Mouse (Mus musculus) adrenal gland, postnatal 25 days (tissue): Measurements from ENCODE around the gene Sctr. TPM values are rescaled to one million over a fixed set of nuclear protein-coding genes. Genes with fewer than 3 reads are reported as not detected.
A peak's percentile ranks its signal among the peaks of the same experiment; 100 is the strongest.

ENCODE experiments used
- DNase-seq: peaks from one replicate; pipeline ENCODE4 v3.0.0; 2021; ENCODE audit warnings: mixed read lengths
- total RNA-seq: library from RNA; stranded (reverse); gene quantifications from 2 replicates; pipeline ENCODE4 v1.2.3, GENCODE M21; 2021

The Sctr gene
- total RNA-seq, 1 experiment from 2014 or later, result 8.0 TPM

- DNase-seq, result no peak
Measured at GRCm38 (mm10) chr1:120070168-120070567, 63.5 kb downstream of the Sctr start.

GRCm38 (mm10) chr1:120071133-120071532, 64.4 kb downstream of the Sctr start:
- DNase-seq, result no peak

GRCm38 (mm10) chr1:120072900-120073299, 66.2 kb downstream of the Sctr start:
- peak; percentile 65 for DNase-seq

GRCm38 (mm10) chr1:120073519-120074306, 67.0 kb downstream of the Sctr start, which contains the start of gene Tmem37:
TSS of gene Tmem37 (minus strand) at chr1:120074074.
- peak; percentile 89 for DNase-seq

- no peak for DNase-seq
Measured at GRCm38 (mm10) chr1:120074307-120074702, 67.6 kb downstream of the Sctr start.

- no peak for DNase-seq
Measured at GRCm38 (mm10) chr1:120074931-120075330, 68.2 kb downstream of the Sctr start.

GRCm38 (mm10) chr1:120075507-120075906, 68.8 kb downstream of the Sctr start:
- no peak for DNase-seq

GRCm38 (mm10) chr1:120077746-120078410, 71.2 kb downstream of the Sctr start:
- DNase-seq, result no peak

- no peak for DNase-seq
Measured at GRCm38 (mm10) chr1:120080632-120081031, 73.9 kb downstream of the Sctr start.

GRCm38 (mm10) chr1:120082957-120083585, 76.4 kb downstream of the Sctr start:
- no peak for DNase-seq

- DNase-seq, result no peak
Measured at GRCm38 (mm10) chr1:120083921-120084517, 77.3 kb downstream of the Sctr start.

GRCm38 (mm10) chr1:120085696-120086095, 79.0 kb downstream of the Sctr start:
- DNase-seq, result no peak

- no peak for DNase-seq
Measured at GRCm38 (mm10) chr1:120086644-120087043, 80.0 kb downstream of the Sctr start.

- no peak for DNase-seq
Measured at GRCm38 (mm10) chr1:120089180-120089579, 82.5 kb downstream of the Sctr start.

GRCm38 (mm10) chr1:120090880-120091570, 84.3 kb downstream of the Sctr start:
- no peak for DNase-seq

- DNase-seq, result peak; percentile 88
Measured at GRCm38 (mm10) chr1:120093482-120094134, 86.9 kb downstream of the Sctr start.

- no peak for DNase-seq
Measured at GRCm38 (mm10) chr1:120094920-120095319, 88.2 kb downstream of the Sctr start.

- peak; percentile 72 for DNase-seq
Measured at GRCm38 (mm10) chr1:120098327-120098726, 91.6 kb downstream of the Sctr start.

- DNase-seq, result no peak
Measured at GRCm38 (mm10) chr1:120099483-120099882, 92.8 kb downstream of the Sctr start.

- no peak for DNase-seq
Measured at GRCm38 (mm10) chr1:120100456-120101226, 93.9 kb downstream of the Sctr start.

- no peak for DNase-seq
Measured at GRCm38 (mm10) chr1:120101227-120101609, 94.5 kb downstream of the Sctr start.
